Mouse (Mus musculus) liver, embryonic 11.5 days (tissue): ENCODE data around the gene Arhgef28. TPM values are rescaled to one million over a fixed set of nuclear protein-coding genes. Genes with fewer than 3 reads are reported as not detected.

Source experiments
- ATAC-seq: fragments of 200-750 bp; cut with Nextera tagmentation; replicated peaks from 2 replicates; pipeline ENCODE4 v1.8.0; 2017; ENCODE audit warnings: moderate number of reproducible peaks, mild to moderate bottlenecking, moderate TSS enrichment, moderate library complexity; ENCODE audit not compliant: low FRiP score
- DNase-seq: peaks from one replicate; pipeline ENCODE4 v3.0.0-alpha.2; 2017; ENCODE audit warnings: low spot score
- H3K27ac ChIP-seq: fragments of 300-500 bp; sonication (generic); 2 replicates; pipeline ENCODE4 v1.5.1; 2014; ENCODE audit warnings: mild to moderate bottlenecking, low read depth, low read length, control low read depth
- H3K27me3 ChIP-seq: fragments of 300-500 bp; sonication (generic); replicated peaks from 2 replicates; pipeline ENCODE4 v1.6.1; 2014; ENCODE audit warnings: low read length, mixed read lengths; ENCODE audit not compliant: control insufficient read depth, insufficient read depth
- H3K36me3 ChIP-seq: fragments of 300-500 bp; sonication (generic); 2 replicates; pipeline ENCODE4 v1.6.1; 2014; ENCODE audit warnings: mild to moderate bottlenecking, low read length, moderate library complexity, mixed read lengths; ENCODE audit not compliant: control insufficient read depth, insufficient read depth
- H3K4me1 ChIP-seq: fragments of 300-500 bp; sonication (generic); replicated peaks from 2 replicates; pipeline ENCODE4 v1.6.1; 2014; ENCODE audit warnings: low read length, mixed read lengths; ENCODE audit not compliant: control insufficient read depth, insufficient read depth
- H3K4me2 ChIP-seq: fragments of 300-500 bp; sonication (generic); 2 replicates; pipeline ENCODE4 v1.6.1; 2014; ENCODE audit warnings: mild to moderate bottlenecking, control low read depth, moderate library complexity
- H3K4me3 ChIP-seq: fragments of 300-500 bp; sonication (generic); 2 replicates; pipeline ENCODE4 v1.5.1; 2014; ENCODE audit warnings: low read depth, low read length, control low read depth
- H3K9ac ChIP-seq: fragments of 300-500 bp; sonication (generic); 2 replicates; pipeline ENCODE4 v1.6.1; 2014; ENCODE audit warnings: low read depth, low read length, control low read depth
- H3K9me3 ChIP-seq: fragments of 300-500 bp; sonication (generic); 2 replicates; pipeline ENCODE4 v1.6.1; 2016; ENCODE audit warnings: low read length, inconsistent platforms, mixed read lengths; ENCODE audit not compliant: control insufficient read depth
- WGBS: fragments of 180-500 bp; shearing (Covaris S2); extraction: QIAGEN DNeasy Blood & Tissue Kit; methylation state at CpG from one replicate; pipeline ENCODE4 v1.1.7; 2014; 5-methylcytosine and 5-hydroxymethylcytosine counted together
- polyA plus RNA-seq: library from polyadenylated mRNA; unstranded; fragments of >200 nt; fragmentation: Nextera tagmentation; extraction: Ambion mirVana; gene quantifications from 2 replicates; pipeline ENCODE4 v1.2.1, GENCODE M21; 2014

Arhgef28 gene
- polyA plus RNA-seq, 1 experiment from 2014 or later: 2.7 TPM

- 66% methylated on average over 2 of the region's 2 CpGs for WGBS
- H3K4me1 ChIP-seq: no peaks in the 10 kb centered on the region
- no peaks in the 10 kb centered on the region for H3K9me3 ChIP-seq
- ATAC-seq: no peak
- no peak overlapping the region for H3K27ac ChIP-seq
- no peaks in the 10 kb centered on the region for H3K36me3 ChIP-seq
- H3K4me3 ChIP-seq: no peak overlapping the region
- DNase-seq: no peak
- no peak overlapping the region for H3K4me2 ChIP-seq
- H3K9ac ChIP-seq: no peak overlapping the region
- H3K27me3 ChIP-seq: no peaks in the 10 kb centered on the region
These were observed 201.4 kb downstream of the Arhgef28 start for GRCm38 (mm10) chr13:98004647-98005414.

DNA sequence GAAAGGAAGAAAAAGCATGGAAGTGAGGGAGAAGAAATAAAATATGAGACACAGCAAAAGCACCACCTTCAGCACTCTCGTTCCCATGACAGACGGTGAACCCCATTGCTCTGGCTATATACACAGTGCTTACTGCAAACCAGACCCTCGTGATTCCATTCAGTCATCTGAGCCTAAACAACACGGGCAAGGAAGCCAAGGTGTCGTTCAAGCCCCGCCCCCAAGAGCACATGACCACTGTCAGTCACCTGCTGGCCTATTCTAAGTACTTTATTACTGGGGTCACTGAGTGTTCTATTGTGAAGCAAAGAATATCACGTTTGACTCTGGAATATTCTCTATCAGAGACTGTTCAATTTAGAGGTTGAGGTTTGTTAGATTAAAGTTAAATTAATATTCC lies 202.5 kb downstream of the Arhgef28 start:
- ATAC-seq (no peak), DNase-seq (no peak)
- H3K9ac ChIP-seq: no peak overlapping the region
- H3K27ac ChIP-seq: no peak overlapping the region
- H3K27me3 ChIP-seq: no peaks in the 10 kb centered on the region
- H3K4me3 ChIP-seq: no peak overlapping the region
- no peaks in the 10 kb centered on the region for H3K36me3 ChIP-seq
- H3K4me1 ChIP-seq: no peaks in the 10 kb centered on the region
- H3K9me3 ChIP-seq: no peaks in the 10 kb centered on the region
- 51% methylated on average over 7 of the region's 7 CpGs for WGBS
- no peak overlapping the region for H3K4me2 ChIP-seq

- no peaks in the 10 kb centered on the region for H3K4me1 ChIP-seq
- H3K27ac ChIP-seq: no peak overlapping the region
- H3K9me3 ChIP-seq: no peaks in the 10 kb centered on the region
- no peaks in the 10 kb centered on the region for H3K36me3 ChIP-seq
- no peak overlapping the region for H3K4me2 ChIP-seq
- no peak overlapping the region for H3K9ac ChIP-seq
- no peak overlapping the region for H3K4me3 ChIP-seq
- DNase-seq (no peak), ATAC-seq (no peak)
- 80% methylated on average over 5 of the region's 5 CpGs for WGBS
- no peaks in the 10 kb centered on the region for H3K27me3 ChIP-seq
These were observed 203.6 kb downstream of the Arhgef28 start for GRCm38 (mm10) chr13:98002598-98002997.

DNA sequence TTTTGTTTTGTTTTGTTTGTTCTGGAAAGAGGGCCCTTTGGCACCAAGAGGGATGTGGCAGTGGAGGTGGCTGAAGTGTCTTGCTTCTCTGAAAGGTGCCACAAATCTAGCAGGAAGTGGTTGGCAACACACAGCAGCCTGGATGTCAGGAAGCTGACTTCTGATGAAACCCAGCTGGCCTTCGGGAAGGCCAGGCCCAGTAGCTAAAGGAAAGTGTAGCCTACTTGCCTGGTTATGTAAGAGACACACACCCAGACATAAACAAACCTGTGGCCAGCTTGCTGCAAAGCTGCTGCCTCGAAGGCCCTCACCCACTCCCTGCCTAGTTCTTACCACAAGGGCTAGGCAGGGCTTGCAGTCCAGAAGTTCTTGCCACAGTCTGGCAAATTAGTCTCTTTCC lies 204.1 kb downstream of the Arhgef28 start:
- ATAC-seq (no peak), DNase-seq (no peak)
- H3K4me1 ChIP-seq: no peaks in the 10 kb centered on the region
- no peaks in the 10 kb centered on the region for H3K27me3 ChIP-seq
- H3K9me3 ChIP-seq: no peaks in the 10 kb centered on the region
- WGBS: 36% methylated on average over 2 of the region's 2 CpGs
- H3K36me3 ChIP-seq: no peaks in the 10 kb centered on the region
- no peak overlapping the region for H3K4me2 ChIP-seq
- no peak overlapping the region for H3K4me3 ChIP-seq
- H3K9ac ChIP-seq: no peak overlapping the region
- H3K27ac ChIP-seq: no peak overlapping the region

GRCm38 (mm10) chr13:98001719-98002118 lies 204.5 kb downstream of the Arhgef28 start:
- H3K4me2 ChIP-seq: no peak overlapping the region

DNA sequence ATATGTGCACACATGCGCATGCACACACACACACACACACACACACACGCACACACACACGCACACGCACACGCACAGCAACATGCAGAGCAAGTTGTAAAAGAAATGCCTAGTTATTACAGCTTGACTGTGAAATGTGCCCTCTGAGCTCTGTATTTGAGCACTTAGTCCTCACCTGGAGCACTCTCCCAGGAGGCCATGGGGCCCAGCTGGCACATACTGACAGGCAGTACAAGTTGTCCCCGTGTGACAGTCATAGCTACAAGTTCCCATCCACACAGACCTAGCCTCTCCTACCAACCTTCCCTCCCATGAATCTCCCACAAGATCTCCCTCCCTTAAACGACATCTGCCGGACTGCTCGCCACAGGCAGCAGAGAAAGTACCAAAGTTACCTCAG lies 205.4 kb downstream of the Arhgef28 start:
- 89% methylated on average over 9 of the region's 9 CpGs for WGBS
- Histone ChIP-seq H3K4me1 (no peaks in the 10 kb centered on the region), H3K4me3 (no peak overlapping the region), H3K4me2 (no peak overlapping the region), H3K36me3 (no peaks in the 10 kb centered on the region), H3K27me3 (no peaks in the 10 kb centered on the region), H3K9me3 (no peaks in the 10 kb centered on the region), H3K27ac (no peak overlapping the region), H3K9ac (no peak overlapping the region)
- ATAC-seq: no peak
- DNase-seq: no peak

More at GRCm38 (mm10) chr13:98001719-98002118, 204.5 kb downstream of the Arhgef28 start:
- 80% methylated on average over 11 of the region's 11 CpGs for WGBS
- no peak overlapping the region for H3K9ac ChIP-seq
- no peaks in the 10 kb centered on the region for H3K4me1 ChIP-seq
- H3K27ac ChIP-seq: no peak overlapping the region
- H3K36me3 ChIP-seq: no peaks in the 10 kb centered on the region
- no peaks in the 10 kb centered on the region for H3K9me3 ChIP-seq
- DNase-seq (no peak), ATAC-seq (no peak)
- H3K4me3 ChIP-seq: no peak overlapping the region
- H3K27me3 ChIP-seq: no peaks in the 10 kb centered on the region

- ATAC-seq (no peak), DNase-seq (no peak)
- Histone ChIP-seq H3K27ac (no peak overlapping the region), H3K4me1 (no peaks in the 10 kb centered on the region), H3K4me3 (no peak overlapping the region), H3K36me3 (no peaks in the 10 kb centered on the region), H3K9ac (no peak overlapping the region), H3K27me3 (no peaks in the 10 kb centered on the region), H3K4me2 (no peak overlapping the region), H3K9me3 (no peaks in the 10 kb centered on the region)
- 77% methylated on average over 8 of the region's 8 CpGs for WGBS
These were observed 207.1 kb downstream of the Arhgef28 start for GRCm38 (mm10) chr13:97999130-97999529.

DNA sequence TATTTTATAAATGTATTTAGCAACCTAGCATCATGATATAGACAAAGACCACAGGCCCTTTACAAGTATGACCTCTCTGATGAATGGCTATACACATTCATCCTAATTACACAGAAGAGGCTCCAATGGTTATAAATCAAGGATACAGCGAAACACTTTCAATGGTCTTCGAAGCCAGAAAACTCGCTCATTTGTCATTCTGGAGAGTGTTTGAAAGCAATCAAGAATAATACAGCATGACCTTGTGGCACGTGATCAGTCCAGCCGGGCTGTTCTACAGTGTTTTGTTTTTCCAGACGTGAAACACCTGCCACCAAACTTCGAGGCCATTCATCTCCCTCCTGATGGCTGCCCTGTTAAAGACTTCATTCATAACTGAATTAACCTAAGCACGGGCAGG lies 207.7 kb downstream of the Arhgef28 start:
- Histone ChIP-seq H3K36me3 (no peaks in the 10 kb centered on the region), H3K4me3 (no peak overlapping the region), H3K9ac (no peak overlapping the region), H3K27ac (no peak overlapping the region), H3K4me2 (no peak overlapping the region), H3K4me1 (no peaks in the 10 kb centered on the region), H3K27me3 (no peaks in the 10 kb centered on the region), H3K9me3 (no peaks in the 10 kb centered on the region)
- DNase-seq: no peak
- no peak for ATAC-seq
- 75% methylated on average over 8 of the region's 8 CpGs for WGBS

- Histone ChIP-seq H3K4me2 (no peak overlapping the region), H3K27ac (no peak overlapping the region), H3K9me3 (no peaks in the 10 kb centered on the region), H3K27me3 (no peaks in the 10 kb centered on the region), H3K4me3 (no peak overlapping the region), H3K4me1 (no peaks in the 10 kb centered on the region), H3K36me3 (no peaks in the 10 kb centered on the region), H3K9ac (no peak overlapping the region)
- no peak for DNase-seq
- no peak for ATAC-seq
- WGBS: 38% methylated on average over 8 of the region's 8 CpGs
These were observed 215.3 kb downstream of the Arhgef28 start for GRCm38 (mm10) chr13:97990939-97991338.
